Mouse (Mus musculus): ENCODE measurements at regions not wholly inside any gene's neighbourhood (a gene's known extent, or its start where the extent isn't known, plus 50 kb on each side); places are given as distances from the start of the nearest gene placed in this dataset.

- TF ChIP-seq E2F4 (IDR thresholded peaks at IDR 0.05; ENCODE audit: insufficient read depth), result no peak
- no peak for TF ChIP-seq REST (IDR thresholded peaks at IDR 0.05; ENCODE audit: insufficient read depth, insufficient read length)
- no peak for TF ChIP-seq CEBPB (IDR thresholded peaks at IDR 0.05; ENCODE audit: insufficient read depth, poor library complexity, severe bottlenecking)
- TF ChIP-seq MYOD1 (IDR thresholded peaks at IDR 0.05; ENCODE audit: control insufficient read depth in 1 of 3, insufficient read length in 2 of 3, low read depth in 2 of 3), result no peak
- no peak for TF ChIP-seq POLR2A (IDR thresholded peaks at IDR 0.05; ENCODE audit: insufficient read length, low read depth)
- no peak for TF ChIP-seq SRF (IDR thresholded peaks at IDR 0.05; ENCODE audit: control insufficient read depth, insufficient read length, low read depth)
- Histone ChIP-seq H3K79me2 (ENCODE audit: control insufficient read depth, insufficient read depth) (no peaks in the 10 kb centered on the region), H3K4me2 (ENCODE audit: low read depth) (no peak overlapping the region), H3K27me3 (ENCODE audit: control insufficient read depth, insufficient read depth, insufficient read length) (no peaks in the 10 kb centered on the region), H3K36me3 (ENCODE audit: control insufficient read depth, insufficient read depth) (no peaks in the 10 kb centered on the region), H3K4me3 (no peak overlapping the region), H3ac (ENCODE audit: control insufficient read depth, insufficient read length) (no peak overlapping the region)
These were observed 86.6 kb upstream of the Lcorl start for GRCm38 (mm10) chr5:45943970-45944369.

GRCm38 (mm10) chr5:45932970-45933369 is 75.6 kb upstream of the Lcorl start:
- Histone ChIP-seq H3K4me2 (ENCODE audit: low read depth) (no peak overlapping the region), H3ac (ENCODE audit: control insufficient read depth, insufficient read length) (no peak overlapping the region), H3K79me2 (ENCODE audit: control insufficient read depth, insufficient read depth) (no peaks in the 10 kb centered on the region), H3K4me3 (no peak overlapping the region), H3K36me3 (ENCODE audit: control insufficient read depth, insufficient read depth) (no peaks in the 10 kb centered on the region), H3K27me3 (ENCODE audit: control insufficient read depth, insufficient read depth, insufficient read length) (no peaks in the 10 kb centered on the region)
- TF ChIP-seq E2F4 (IDR thresholded peaks at IDR 0.05; ENCODE audit: insufficient read depth) (no peak), REST (IDR thresholded peaks at IDR 0.05; ENCODE audit: insufficient read depth, insufficient read length) (no peak), POLR2A (IDR thresholded peaks at IDR 0.05; ENCODE audit: insufficient read length, low read depth) (no peak), POLR2AphosphoS2 (IDR thresholded peaks at IDR 0.05; ENCODE audit: insufficient read length, low read depth) (no peak), TCF3 (IDR thresholded peaks at IDR 0.05; ENCODE audit: insufficient read length, low read depth) (no peak), USF1 (IDR thresholded peaks at IDR 0.05; ENCODE audit: low read depth) (no peak), CEBPB (IDR thresholded peaks at IDR 0.05; ENCODE audit: insufficient read depth, poor library complexity, severe bottlenecking) (no peak), SRF (IDR thresholded peaks at IDR 0.05; ENCODE audit: control insufficient read depth, insufficient read length, low read depth) (no peak), MYOG (IDR thresholded peaks at IDR 0.05; ENCODE audit: control insufficient read depth in 1 of 3, insufficient read depth in 1 of 3, insufficient read length in 2 of 3, low read depth in 2 of 3) (no peak), MYOD1 (IDR thresholded peaks at IDR 0.05; ENCODE audit: control insufficient read depth in 1 of 3, insufficient read length in 2 of 3, low read depth in 2 of 3) (no peak), MAX (IDR thresholded peaks at IDR 0.05; ENCODE audit: low read depth) (no peak), TCF12 (IDR thresholded peaks at IDR 0.05; ENCODE audit: insufficient read depth, poor library complexity, severe bottlenecking) (no peak)

- Histone ChIP-seq H3K4me2 (ENCODE audit: low read depth) (no peak overlapping the region), H3K27me3 (ENCODE audit: control insufficient read depth, insufficient read depth, insufficient read length) (no peaks in the 10 kb centered on the region), H3K36me3 (ENCODE audit: control insufficient read depth, insufficient read depth) (no peaks in the 10 kb centered on the region), H3ac (ENCODE audit: control insufficient read depth, insufficient read length) (no peak overlapping the region), H3K4me3 (no peak overlapping the region), H3K79me2 (ENCODE audit: control insufficient read depth, insufficient read depth) (no peaks in the 10 kb centered on the region)
- TF ChIP-seq MAX (IDR thresholded peaks at IDR 0.05; ENCODE audit: low read depth), result no peak
These were observed 73.8 kb upstream of the Lcorl start for GRCm38 (mm10) chr5:45931252-45931651.

GRCm38 (mm10) chr5:45925879-45926410 is 68.5 kb upstream of the Lcorl start:
- no peak overlapping the region for H3ac ChIP-seq (ENCODE audit: control insufficient read depth, insufficient read length)
- H3K79me2 ChIP-seq (ENCODE audit: control insufficient read depth, insufficient read depth), result no peaks in the 10 kb centered on the region
- no peaks in the 10 kb centered on the region for H3K36me3 ChIP-seq (ENCODE audit: control insufficient read depth, insufficient read depth)
- no peak overlapping the region for H3K4me2 ChIP-seq (ENCODE audit: low read depth)
- H3K4me3 ChIP-seq, result no peak overlapping the region
- H3K27me3 ChIP-seq (ENCODE audit: control insufficient read depth, insufficient read depth, insufficient read length), result no peaks in the 10 kb centered on the region
- TF ChIP-seq POLR2AphosphoS2 (IDR thresholded peaks at IDR 0.05; ENCODE audit: insufficient read length, low read depth), result no peak
- TF ChIP-seq MYOD1 (IDR thresholded peaks at IDR 0.05; ENCODE audit: control insufficient read depth in 1 of 3, insufficient read length in 2 of 3, low read depth in 2 of 3), result no peak
- TF ChIP-seq REST (IDR thresholded peaks at IDR 0.05; ENCODE audit: insufficient read depth, insufficient read length), result no peak

- Histone ChIP-seq H3K36me3 (ENCODE audit: control insufficient read depth, insufficient read depth) (no peaks in the 10 kb centered on the region), H3K27me3 (ENCODE audit: control insufficient read depth, insufficient read depth, insufficient read length) (no peaks in the 10 kb centered on the region), H3K4me3 (no peak overlapping the region), H3K4me2 (ENCODE audit: low read depth) (no peak overlapping the region), H3K79me2 (ENCODE audit: control insufficient read depth, insufficient read depth) (no peaks in the 10 kb centered on the region), H3ac (ENCODE audit: control insufficient read depth, insufficient read length) (no peak overlapping the region)
- no peak for TF ChIP-seq TCF3 (IDR thresholded peaks at IDR 0.05; ENCODE audit: insufficient read length, low read depth)
- TF ChIP-seq REST (IDR thresholded peaks at IDR 0.05; ENCODE audit: insufficient read depth, insufficient read length), result no peak
- no peak for TF ChIP-seq POLR2AphosphoS2 (IDR thresholded peaks at IDR 0.05; ENCODE audit: insufficient read length, low read depth)
- no peak for TF ChIP-seq MAX (IDR thresholded peaks at IDR 0.05; ENCODE audit: low read depth)
These were observed 66.6 kb upstream of the Lcorl start for GRCm38 (mm10) chr5:45923907-45924594.

Measured in myocyte (in vitro differentiated cells).